Mouse (Mus musculus): ENCODE data around the gene Mad1l1. TPM values are rescaled to one million over a fixed set of nuclear protein-coding genes. Genes with fewer than 3 reads are reported as not detected.
A peak's percentile ranks its signal among the peaks of the same experiment; 100 is the strongest.

The Mad1l1 gene
- polyA plus RNA-seq, 1 experiment: 12.6 TPM

GRCm38 (mm10) chr5:140263754-140264749 lies 57.3 kb downstream of the Mad1l1 start:
- WGBS: 73% methylated on average over 30 of the region's 30 CpGs
- no peak overlapping the region for H3K27ac ChIP-seq (ENCODE audit: insufficient read depth, low read depth, low read length)

GRCm38 (mm10) chr5:140262401-140262800 lies 59.0 kb downstream of the Mad1l1 start:
- Histone ChIP-seq H3K27ac (ENCODE audit: insufficient read depth, low read depth, low read length) (no peak overlapping the region), H3K27me3 (replicated peaks; ENCODE audit: control insufficient read depth, insufficient read depth, low read length) (no peaks in the 10 kb centered on the region), H3K4me1 (ENCODE audit: control insufficient read depth, insufficient read depth, low read length) (no peaks in the 10 kb centered on the region), H3K36me3 (ENCODE audit: control insufficient read depth, insufficient read depth, low read length) (no peaks in the 10 kb centered on the region), H3K4me3 (ENCODE audit: insufficient read depth, low read depth, low read length) (no peak overlapping the region)
- TF ChIP-seq CTCF (conservative IDR thresholded peaks at IDR 0.05; ENCODE audit: insufficient read depth, insufficient read length, low read depth, low read length): no peak
- WGBS: 84% methylated on average over 3 of the region's 3 CpGs
- no peak for DNase-seq

More at GRCm38 (mm10) chr5:140263754-140264749, 57.3 kb downstream of the Mad1l1 start:
- Histone ChIP-seq H3K4me1 (ENCODE audit: control insufficient read depth, insufficient read depth, low read length) (no peaks in the 10 kb centered on the region), H3K27me3 (replicated peaks; ENCODE audit: control insufficient read depth, insufficient read depth, low read length) (no peaks in the 10 kb centered on the region), H3K4me3 (ENCODE audit: insufficient read depth, low read depth, low read length) (no peak overlapping the region), H3K36me3 (ENCODE audit: control insufficient read depth, insufficient read depth, low read length) (no peaks in the 10 kb centered on the region)
- TF ChIP-seq CTCF (conservative IDR thresholded peaks at IDR 0.05; ENCODE audit: insufficient read depth, insufficient read length, low read depth, low read length): no peak
- no peak for TF ChIP-seq POLR2A (IDR thresholded peaks at IDR 0.05; ENCODE audit: low read depth, low read length)
- DNase-seq: no peak

GRCm38 (mm10) chr5:140261313-140261712 lies 60.0 kb downstream of the Mad1l1 start:
- 91% methylated on average over 4 of the region's 4 CpGs for WGBS
- TF ChIP-seq POLR2A (IDR thresholded peaks at IDR 0.05; ENCODE audit: low read depth, low read length): no peak
- no peak for TF ChIP-seq CTCF (conservative IDR thresholded peaks at IDR 0.05; ENCODE audit: insufficient read depth, insufficient read length, low read depth, low read length)
- no peak overlapping the region for H3K4me3 ChIP-seq (ENCODE audit: insufficient read depth, low read depth, low read length)
- no peaks in the 10 kb centered on the region for H3K4me1 ChIP-seq (ENCODE audit: control insufficient read depth, insufficient read depth, low read length)
- no peak overlapping the region for H3K27ac ChIP-seq (ENCODE audit: insufficient read depth, low read depth, low read length)
- no peaks in the 10 kb centered on the region for H3K27me3 ChIP-seq (replicated peaks; ENCODE audit: control insufficient read depth, insufficient read depth, low read length)
- H3K36me3 ChIP-seq (ENCODE audit: control insufficient read depth, insufficient read depth, low read length): no peaks in the 10 kb centered on the region
- DNase-seq: no peak

GRCm38 (mm10) chr5:140258633-140259032 lies 62.7 kb downstream of the Mad1l1 start:
- 91% methylated on average over 5 of the region's 5 CpGs for WGBS
- H3K36me3 ChIP-seq (ENCODE audit: control insufficient read depth, insufficient read depth, low read length): no peaks in the 10 kb centered on the region
- no peak for TF ChIP-seq CTCF (conservative IDR thresholded peaks at IDR 0.05; ENCODE audit: insufficient read depth, insufficient read length, low read depth, low read length)
- TF ChIP-seq POLR2A (IDR thresholded peaks at IDR 0.05; ENCODE audit: low read depth, low read length): no peak
- no peak overlapping the region for H3K27ac ChIP-seq (ENCODE audit: insufficient read depth, low read depth, low read length)
- peak; percentile 61 for DNase-seq
- no peaks in the 10 kb centered on the region for H3K27me3 ChIP-seq (replicated peaks; ENCODE audit: control insufficient read depth, insufficient read depth, low read length)
- no peaks in the 10 kb centered on the region for H3K4me1 ChIP-seq (ENCODE audit: control insufficient read depth, insufficient read depth, low read length)
- H3K4me3 ChIP-seq (ENCODE audit: insufficient read depth, low read depth, low read length): no peak overlapping the region

DNA sequence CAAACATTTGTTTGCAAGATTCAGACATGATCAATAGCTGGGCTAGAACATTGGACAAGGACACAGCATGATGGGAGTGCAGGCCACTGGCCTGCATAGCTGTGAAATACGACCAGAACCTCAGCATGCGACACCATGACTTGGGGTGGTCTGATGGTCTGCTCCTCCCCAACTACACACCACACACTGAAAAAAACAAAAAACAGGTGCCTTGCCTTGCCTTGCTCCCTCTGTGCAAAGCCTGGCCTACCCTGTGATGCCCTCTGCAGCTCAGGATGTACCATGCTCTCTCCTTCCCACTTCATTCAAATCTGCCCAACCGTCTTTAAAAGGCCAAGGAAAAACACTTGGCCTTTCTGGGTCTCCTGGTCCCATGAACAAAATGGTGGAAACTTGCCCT lies 63.3 kb downstream of the Mad1l1 start:
- Histone ChIP-seq H3K27ac (ENCODE audit: insufficient read depth, low read depth, low read length) (no peak overlapping the region), H3K27me3 (replicated peaks; ENCODE audit: control insufficient read depth, insufficient read depth, low read length) (no peaks in the 10 kb centered on the region), H3K4me1 (ENCODE audit: control insufficient read depth, insufficient read depth, low read length) (no peaks in the 10 kb centered on the region), H3K36me3 (ENCODE audit: control insufficient read depth, insufficient read depth, low read length) (no peaks in the 10 kb centered on the region), H3K4me3 (ENCODE audit: insufficient read depth, low read depth, low read length) (no peak overlapping the region)
- WGBS: 88% methylated on average over 3 of the region's 3 CpGs
- no peak for DNase-seq
- TF ChIP-seq CTCF (conservative IDR thresholded peaks at IDR 0.05; ENCODE audit: insufficient read depth, insufficient read length, low read depth, low read length): no peak
- no peak for TF ChIP-seq POLR2A (IDR thresholded peaks at IDR 0.05; ENCODE audit: low read depth, low read length)

DNA sequence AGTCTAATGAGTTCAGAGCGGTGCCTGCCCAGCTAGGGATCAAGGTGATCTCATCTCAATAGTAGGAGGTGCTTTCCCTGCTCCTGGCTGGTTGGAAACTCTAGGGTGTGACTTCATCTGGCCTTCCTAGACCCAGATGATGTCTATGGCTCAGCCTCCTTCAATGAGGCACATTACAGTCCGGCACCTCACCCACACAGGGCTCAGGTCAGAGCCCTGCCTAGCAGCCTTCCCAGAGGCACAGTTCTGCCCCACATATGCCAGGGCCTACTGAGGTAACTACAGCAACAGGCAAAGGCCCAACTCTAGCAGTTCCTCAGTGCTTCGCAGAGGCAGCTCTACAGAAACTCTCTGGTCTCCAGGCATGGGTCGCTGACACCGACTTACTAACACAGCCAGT lies 63.9 kb downstream of the Mad1l1 start:
- no peak for DNase-seq
- Histone ChIP-seq H3K27ac (ENCODE audit: insufficient read depth, low read depth, low read length) (no peak overlapping the region), H3K27me3 (replicated peaks; ENCODE audit: control insufficient read depth, insufficient read depth, low read length) (no peaks in the 10 kb centered on the region), H3K36me3 (ENCODE audit: control insufficient read depth, insufficient read depth, low read length) (no peaks in the 10 kb centered on the region), H3K4me3 (ENCODE audit: insufficient read depth, low read depth, low read length) (no peak overlapping the region), H3K4me1 (ENCODE audit: control insufficient read depth, insufficient read depth, low read length) (no peaks in the 10 kb centered on the region)
- TF ChIP-seq POLR2A (IDR thresholded peaks at IDR 0.05; ENCODE audit: low read depth, low read length) (no peak), CTCF (conservative IDR thresholded peaks at IDR 0.05; ENCODE audit: insufficient read depth, insufficient read length, low read depth, low read length) (no peak)
- WGBS: 93% methylated on average over 5 of the region's 5 CpGs

DNA sequence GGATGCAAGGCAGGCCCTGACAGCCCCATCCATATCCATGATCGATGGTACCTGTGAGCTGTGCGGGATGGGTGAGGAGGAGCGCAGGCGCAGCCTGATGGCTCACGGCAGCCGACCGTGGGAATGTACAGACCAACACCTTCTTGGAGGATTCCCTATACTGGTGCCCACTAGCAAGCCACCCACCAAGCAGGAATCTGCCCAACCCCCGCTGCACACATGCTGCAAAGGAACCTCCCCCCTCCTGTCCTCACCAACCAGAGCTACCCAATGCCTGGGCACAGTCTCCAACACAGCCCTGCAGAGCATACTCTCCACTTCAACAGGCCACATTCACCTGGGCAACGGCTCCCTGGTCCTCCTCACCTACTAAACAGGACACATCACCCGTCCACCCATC lies 64.7 kb downstream of the Mad1l1 start:
- H3K36me3 ChIP-seq (ENCODE audit: control insufficient read depth, insufficient read depth, low read length): no peaks in the 10 kb centered on the region
- H3K27ac ChIP-seq (ENCODE audit: insufficient read depth, low read depth, low read length): no peak overlapping the region
- 91% methylated on average over 10 of the region's 10 CpGs for WGBS
- DNase-seq: no peak
- H3K27me3 ChIP-seq (replicated peaks; ENCODE audit: control insufficient read depth, insufficient read depth, low read length): no peaks in the 10 kb centered on the region
- H3K4me3 ChIP-seq (ENCODE audit: insufficient read depth, low read depth, low read length): no peak overlapping the region
- no peak for TF ChIP-seq POLR2A (IDR thresholded peaks at IDR 0.05; ENCODE audit: low read depth, low read length)
- TF ChIP-seq CTCF (conservative IDR thresholded peaks at IDR 0.05; ENCODE audit: insufficient read depth, insufficient read length, low read depth, low read length): no peak
- no peaks in the 10 kb centered on the region for H3K4me1 ChIP-seq (ENCODE audit: control insufficient read depth, insufficient read depth, low read length)

Data from kidney, adult 2 months (tissue).